8 mouse cellular contexts compared by ENCODE assay signal in the genomic region with DNA sequence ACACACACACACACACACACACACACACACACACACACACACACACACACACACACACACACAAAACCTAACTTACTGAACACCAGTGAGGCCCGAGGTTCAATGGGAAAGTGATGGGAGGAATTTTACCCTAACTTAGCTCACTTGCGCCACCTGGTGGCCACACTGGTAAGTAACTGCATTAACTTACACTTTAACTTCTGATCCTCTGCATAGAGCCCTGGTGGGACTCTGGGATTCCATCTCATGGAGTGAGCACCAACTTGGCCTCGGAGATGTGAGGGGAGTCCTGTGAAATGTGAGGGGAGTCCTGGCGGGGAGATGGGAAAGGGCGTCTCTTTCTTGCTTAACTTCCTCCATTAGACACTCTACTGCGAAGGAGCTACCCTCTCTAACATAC. TPM values are rescaled to one million over a fixed set of nuclear protein-coding genes. Genes with fewer than 3 reads are reported as not detected.
DNase-seq lines count a peak whose midpoint lies in the region; TF ChIP-seq lines count a peak whose summit lies in the region.

No protein-coding gene starts in this region.

- peak; percentile 70 for DNase-seq in A20 (ENCODE audit: low read depth, low spot score)
- DNase-seq in adrenal gland, adult 2 months = peak; percentile 64
- peak; percentile 97 for DNase-seq in embryo, embryonic 10 days (ENCODE audit: low spot score)
- peak; percentile 78 for DNase-seq in heart, adult 8-10 months (ENCODE audit: low spot score)
- peak; percentile 93 to 95 for DNase-seq in kidney, postnatal 4 days
- peak; percentile 71 for DNase-seq in lung, adult 2 months
- DNase-seq in ovary, postnatal 14 days (ENCODE audit: low spot score) = peak; percentile 75
- peak; percentile 36 to 87 for DNase-seq in thymus, postnatal 10 days (ENCODE audit: low spot score in 2 of 2)

- no peak for TF ChIP-seq POLR2A in lung, adult 2 months (IDR thresholded peaks at IDR 0.05; ENCODE audit: borderline replicate concordance, extremely low read depth, low read depth, low read length)

- TF ChIP-seq CTCF in lung, adult 2 months (IDR thresholded peaks at IDR 0.05; ENCODE audit: insufficient read depth, low read length) = peak; percentile 63

- H3K4me3 ChIP-seq in lung, adult 2 months (replicated peaks; ENCODE audit: extremely low read depth, low read depth, low read length) = no peak overlapping the region

- WGBS in lung, adult 2 months = 28% methylated on average over 6 of the region's 6 CpGs

- no peaks in the 10 kb centered on the region for H3K4me1 ChIP-seq in lung, adult 2 months (ENCODE audit: control insufficient read depth, insufficient read depth, low read length)

RNA-seq across cellular contexts. Expression of gene Prf1, which starts 38.5 kb away (rescaled TPM):
- under 1 TPM; 0.17 to 0.24 TPM for total RNA-seq in adrenal gland, adult 2 months (2021)
- 0.39 and 0.48 TPM in 2 replicates for polyA plus RNA-seq in adrenal gland, adult 2 months (2012; rRNA removed)
- under 1 TPM in 2 of 4 experiments, not detected in 2; 0.16 to 0.23 TPM for total RNA-seq in heart, adult 8-10 months (2022)
- 6.2 and 8.0 TPM in 2 replicates for polyA plus RNA-seq in lung, adult 2 months (2012; rRNA removed)

RNA-seq across cellular contexts. Expression of gene Pald1, which starts 47.2 kb away (rescaled TPM):
- 10 to 100 TPM; 18.5 to 26.6 TPM for total RNA-seq in adrenal gland, adult 2 months (2021)
- polyA plus RNA-seq in adrenal gland, adult 2 months (2012; rRNA removed) = 17.7 and 22.8 TPM in 2 replicates
- total RNA-seq in heart, adult 8-10 months (2022) = 10 to 100 TPM; 11.3 to 21.8 (median 12.9) TPM
- polyA plus RNA-seq in lung, adult 2 months (2012; rRNA removed) = 69.1 and 76.2 TPM in 2 replicates
